Mouse (Mus musculus): ENCODE measurements at regions not wholly inside any gene's neighbourhood (a gene's known extent, or its start where the extent isn't known, plus 50 kb on each side); places are given as distances from the start of the nearest gene placed in this dataset.

GRCm38 (mm10) chr9:91101614-91102407 is 260.4 kb upstream of the Zic4 start:
- TF ChIP-seq EP300 (IDR thresholded peaks at IDR 0.05; ENCODE audit: low read depth) (no peak), CTCF (IDR thresholded peaks at IDR 0.05; ENCODE audit: low read depth) (no peak)

Data from liver, postnatal 0 days (tissue).